Mouse (Mus musculus) limb, embryonic 14.5 days (tissue): ENCODE measurements around the gene Gm20683. TPM values are rescaled to one million over a fixed set of nuclear protein-coding genes. Genes with fewer than 3 reads are reported as not detected.
A peak's percentile ranks its signal among the peaks of the same experiment; 100 is the strongest.

Experiments used
- ATAC-seq: fragments of 200-750 bp; cut with Nextera tagmentation; 2 replicates; pipeline ENCODE4 v1.8.0; 2017; ENCODE audit warnings: low read depth, moderate number of reproducible peaks, moderate TSS enrichment; ENCODE audit not compliant: low FRiP score
- DNase-seq: peaks from one replicate; pipeline ENCODE4 v3.0.0-alpha.2; 2015; ENCODE audit warnings: low spot score
- H3K27ac ChIP-seq: fragments of 300-500 bp; sonication (generic); replicated peaks from 2 replicates; pipeline ENCODE4 v1.5.1; 2014; ENCODE audit warnings: low read depth, mild to moderate bottlenecking, low read length, moderate library complexity, mixed read lengths
- H3K27me3 ChIP-seq: fragments of 300-500 bp; sonication (generic); 2 replicates; pipeline ENCODE4 v1.6.1; 2014; ENCODE audit warnings: low read length, mixed read lengths; ENCODE audit not compliant: control insufficient read depth, insufficient read depth
- H3K36me3 ChIP-seq: fragments of 300-500 bp; sonication (generic); 2 replicates; pipeline ENCODE4 v1.6.1; 2014; ENCODE audit warnings: mild to moderate bottlenecking, low read length, moderate library complexity, mixed read lengths; ENCODE audit not compliant: control insufficient read depth, insufficient read depth
- H3K4me1 ChIP-seq: fragments of 300-500 bp; sonication (generic); 2 replicates; pipeline ENCODE4 v1.6.1; 2014; ENCODE audit warnings: antibody characterized with exemption, low read length, mixed read lengths; ENCODE audit not compliant: control insufficient read depth, insufficient read depth
- H3K4me2 ChIP-seq: fragments of 300-500 bp; sonication (generic); replicated peaks from 2 replicates; pipeline ENCODE4 v1.6.1; 2014; ENCODE audit warnings: low read depth, mild to moderate bottlenecking, low read length, moderate library complexity; ENCODE audit not compliant: severe bottlenecking
- H3K4me3 ChIP-seq: fragments of 300-500 bp; sonication (generic); replicated peaks from 2 replicates; pipeline ENCODE4 v1.5.1; 2014; ENCODE audit warnings: low read length
- H3K9ac ChIP-seq: fragments of 300-500 bp; sonication (generic); 2 replicates; pipeline ENCODE4 v1.6.1; 2014; ENCODE audit warnings: mild to moderate bottlenecking, low read depth, low read length, moderate library complexity; ENCODE audit not compliant: severe bottlenecking
- H3K9me3 ChIP-seq: fragments of 300-500 bp; sonication (generic); 2 replicates; pipeline ENCODE4 v1.6.1; 2016; ENCODE audit warnings: low read length; ENCODE audit not compliant: control insufficient read depth
- POLR2A ChIP-seq: fragments of 200-500 bp; IDR thresholded peaks from 2 replicates; pipeline ENCODE4 v1.8.0; 2012; ENCODE audit warnings: inconsistent platforms, mild to moderate bottlenecking, moderate library complexity, borderline replicate concordance; ENCODE audit not compliant: insufficient read depth, insufficient read length; ENCODE audit errors: extremely low read depth
- WGBS: fragments of 180-500 bp; shearing (Covaris S2); extraction: QIAGEN DNeasy Blood & Tissue Kit; methylation state at CpG from one replicate; pipeline ENCODE4 v1.1.7; 2014; 5-methylcytosine and 5-hydroxymethylcytosine counted together
- polyA plus RNA-seq, 2 experiments: library from polyadenylated mRNA; depleted of rRNA in 1 of 2; stranded (reverse) in 1 of 2; unstranded in 1 of 2; fragments of >200 nt; fragmentation: Nextera tagmentation in 1 of 2; extraction: Ambion mirVana in 1 of 2; gene quantifications; 2 replicates each; pipeline versions ENCODE4 v1.2.1 to v1.2.3; 2012 to 2014

Gene Gm20683
- polyA plus RNA-seq, 2 experiments = 2.5 to 13.0 TPM

DNA sequence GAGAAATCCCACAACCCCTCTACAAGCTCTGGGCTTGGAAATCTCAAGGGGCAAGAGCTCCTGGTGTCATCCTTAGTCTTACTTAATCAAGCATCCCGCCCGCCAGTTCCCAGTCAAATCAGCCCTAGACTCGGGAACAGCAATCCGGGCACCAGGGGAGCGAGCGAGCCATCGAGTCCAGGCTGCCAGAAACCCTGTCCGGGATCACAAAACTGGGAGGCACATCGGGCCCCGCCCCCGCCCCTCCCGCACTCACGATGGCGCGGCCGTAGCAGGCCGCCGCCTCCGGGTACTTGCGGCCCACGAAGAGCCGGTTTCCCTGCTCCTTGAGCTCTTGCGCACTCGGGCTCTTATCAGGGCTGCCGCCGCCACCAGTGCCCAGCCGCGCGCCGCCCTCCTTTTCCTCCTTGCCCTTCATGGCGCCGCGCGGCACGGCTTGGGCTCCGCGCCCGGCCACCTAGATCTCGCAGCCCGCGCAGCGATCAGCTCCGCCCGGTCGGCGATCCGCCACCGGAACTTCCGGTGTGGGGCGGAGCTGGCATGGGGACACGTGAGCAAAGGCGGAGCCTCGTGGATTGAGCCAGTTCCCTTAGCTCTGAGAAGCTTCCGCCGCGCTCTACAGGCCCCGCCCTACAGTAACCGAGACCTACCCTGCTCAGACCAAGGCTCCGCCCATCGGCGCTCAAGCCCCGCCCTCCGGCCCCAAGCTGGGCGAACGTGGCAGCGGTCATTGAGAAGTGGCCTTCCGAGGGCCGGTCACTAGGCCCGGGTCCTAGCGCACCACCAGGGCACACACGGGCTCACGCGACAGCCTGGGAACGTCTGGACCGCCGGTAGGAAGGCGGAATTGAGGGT, 8.9 kb downstream of the Gm20683 start:
- peak; percentile 74; the same call in 1 of the 2 replicates for TF ChIP-seq POLR2A
- DNase-seq (peak; percentile 99), ATAC-seq (peak; percentile 92)
- H3K9ac ChIP-seq = peak overlapping the region; percentile 77
- H3K9me3 ChIP-seq = no peaks in the 10 kb centered on the region
- peaks cover 58% of the 10 kb centered on the region for H3K4me1 ChIP-seq
- H3K36me3 ChIP-seq = peaks cover 38% of the 10 kb centered on the region
- peak overlapping the region; percentile 91 for H3K4me2 ChIP-seq
- H3K27me3 ChIP-seq = no peaks in the 10 kb centered on the region
- H3K27ac ChIP-seq = peak overlapping the region; percentile 89
- under 1% methylated on average over 46 of the region's 77 CpGs for WGBS
- peak overlapping the region; percentile 85 for H3K4me3 ChIP-seq

DNA sequence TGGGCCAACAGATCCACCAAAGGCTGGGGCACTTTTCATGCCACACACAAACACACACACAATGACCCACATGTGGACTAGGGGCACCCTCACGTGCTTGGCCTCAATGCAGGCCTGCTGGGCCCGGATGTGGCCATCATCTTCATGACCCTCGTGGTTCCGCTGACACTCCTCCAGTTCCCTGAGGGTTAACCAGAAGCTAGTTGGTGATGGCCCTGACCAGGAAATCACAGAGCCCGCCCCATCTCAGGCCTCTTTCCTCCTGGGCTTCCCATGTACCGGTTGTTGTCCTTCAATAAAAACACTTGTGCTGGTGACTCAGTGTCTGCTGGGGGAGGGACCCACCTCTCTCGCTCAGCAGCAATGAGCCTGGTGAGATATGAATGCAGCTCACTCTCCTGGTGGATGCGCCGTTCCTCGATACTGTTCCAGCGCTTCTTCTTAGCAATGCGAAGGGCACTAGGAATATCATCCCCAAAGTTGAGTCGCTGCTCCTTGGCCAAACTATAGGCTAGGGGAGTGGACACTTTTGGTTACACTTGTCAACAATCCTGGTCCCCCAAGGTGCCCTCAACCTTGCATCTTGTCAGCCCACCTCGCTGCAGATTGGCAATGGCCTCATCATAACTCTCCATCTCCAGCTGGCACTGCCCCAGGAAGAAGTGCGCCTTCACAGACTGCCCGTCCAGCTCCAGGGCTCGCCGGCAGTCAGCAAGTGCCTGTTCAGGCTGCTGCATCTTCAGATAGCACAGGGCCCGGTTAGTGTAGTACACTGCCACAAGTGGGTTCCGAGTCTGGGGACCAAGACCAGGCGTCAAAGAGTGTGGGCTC, 9.9 kb downstream of the Gm20683 start:
- WGBS = 60% methylated on average over 21 of the region's 21 CpGs

DNA sequence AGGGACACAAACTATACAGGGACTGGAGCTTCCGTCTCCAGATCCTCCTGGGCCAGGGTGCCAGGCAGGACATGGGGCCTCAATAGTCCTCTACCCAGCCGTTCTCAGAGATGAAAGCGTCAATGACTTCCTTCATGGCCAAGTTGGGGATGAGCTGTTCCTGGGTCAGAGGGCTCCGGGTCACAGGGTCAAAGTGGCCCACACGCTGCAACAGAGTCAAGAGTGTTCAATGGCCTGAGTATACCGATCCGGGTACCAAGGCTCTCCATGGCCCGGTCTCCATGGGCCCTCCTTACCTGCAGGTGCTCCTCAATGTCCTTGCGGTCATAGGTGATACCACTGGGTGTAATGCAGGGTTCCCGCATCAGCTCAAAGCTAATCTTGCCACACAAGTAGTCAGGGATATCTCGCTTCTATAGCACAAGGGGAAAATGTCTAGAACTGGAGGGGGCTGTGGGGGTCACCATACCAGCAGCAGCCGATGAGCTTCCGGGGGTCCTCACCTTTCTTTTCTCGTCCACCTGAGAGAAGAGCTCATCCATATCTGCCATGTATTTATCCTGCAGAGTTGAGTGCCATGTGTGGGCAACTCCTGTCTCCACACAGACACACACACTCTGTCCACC, 10.6 kb downstream of the Gm20683 start:
- H3K27ac ChIP-seq = no peak overlapping the region
- no peak for ATAC-seq
- no peaks in the 10 kb centered on the region for H3K27me3 ChIP-seq
- no peaks in the 10 kb centered on the region for H3K9me3 ChIP-seq
- DNase-seq = no peak
- H3K36me3 ChIP-seq = peaks cover 50% of the 10 kb centered on the region
- H3K4me1 ChIP-seq = peaks cover 43% of the 10 kb centered on the region
- H3K4me3 ChIP-seq = peak overlapping the region; percentile 85
- H3K4me2 ChIP-seq = peak overlapping the region; percentile 91; the same call in 1 of the 2 replicates
- no peak for TF ChIP-seq POLR2A
- 86% methylated on average over 14 of the region's 14 CpGs for WGBS
- H3K9ac ChIP-seq = 0 out of 2 replicates have a peak overlapping the region, but pooled peaks have one; percentile 77

More for the DNA sequence above, 9.9 kb downstream of the Gm20683 start:
- Histone ChIP-seq H3K27me3 (no peaks in the 10 kb centered on the region), H3K27ac (no peak overlapping the region), H3K9me3 (no peaks in the 10 kb centered on the region), H3K36me3 (peaks cover 44% of the 10 kb centered on the region), H3K4me1 (peaks cover 50% of the 10 kb centered on the region), H3K9ac (peak overlapping the region; percentile 77), H3K4me2 (peak overlapping the region; percentile 91), H3K4me3 (peak overlapping the region; percentile 85)
- no peak for DNase-seq
- no peak for ATAC-seq
- no peak for TF ChIP-seq POLR2A

- Histone ChIP-seq H3K27ac (no peak overlapping the region), H3K36me3 (peaks cover 48% of the 10 kb centered on the region), H3K4me2 (peak overlapping the region; percentile 79), H3K9ac (no peak overlapping the region; the same call in 1 of the 2 replicates), H3K4me3 (peak overlapping the region; percentile 67), H3K27me3 (no peaks in the 10 kb centered on the region), H3K4me1 (peaks cover 40% of the 10 kb centered on the region), H3K9me3 (no peaks in the 10 kb centered on the region)
- WGBS = 87% methylated on average over 4 of the region's 4 CpGs
- no peak for DNase-seq
- no peak for TF ChIP-seq POLR2A
- no peak for ATAC-seq
These were observed 11.3 kb downstream of the Gm20683 start for GRCm38 (mm10) chr17:25830200-25830753.
